Mouse (Mus musculus) hindbrain, postnatal 0 days (tissue): ENCODE results near the gene Cryba2. TPM values are rescaled to one million over a fixed set of nuclear protein-coding genes. Genes with fewer than 3 reads are reported as not detected.
A peak's percentile ranks its signal among the peaks of the same experiment; 100 is the strongest.

Source experiments
- ATAC-seq: fragments of 200-750 bp; cut with Nextera tagmentation; 2 replicates; pipeline ENCODE4 v1.8.0; 2017; ENCODE audit warnings: mild to moderate bottlenecking, moderate TSS enrichment, moderate library complexity
- DNase-seq: peaks from one replicate; pipeline ENCODE4 v3.0.0-alpha.2; 2015; ENCODE audit warnings: low spot score
- H3K27ac ChIP-seq: fragments of 300-500 bp; sonication (generic); 2 replicates; pipeline ENCODE4 v1.5.1; 2014; ENCODE audit warnings: mild to moderate bottlenecking
- H3K27me3 ChIP-seq: fragments of 300-500 bp; sonication (generic); 2 replicates; pipeline ENCODE4 v1.6.1; 2014; ENCODE audit warnings: low read length, mixed read lengths; ENCODE audit not compliant: insufficient read depth
- H3K36me3 ChIP-seq: fragments of 300-500 bp; sonication (generic); 2 replicates; pipeline ENCODE4 v1.6.1; 2014; ENCODE audit warnings: low read length, mixed read lengths; ENCODE audit not compliant: insufficient read depth
- H3K4me1 ChIP-seq: fragments of 300-500 bp; sonication (generic); 2 replicates; pipeline ENCODE4 v1.6.1; 2014; ENCODE audit warnings: antibody characterized with exemption, low read length, mixed read lengths; ENCODE audit not compliant: insufficient read depth
- H3K4me2 ChIP-seq: fragments of 300-500 bp; sonication (generic); 2 replicates; pipeline ENCODE4 v1.6.1; 2014; ENCODE audit warnings: low read depth, mild to moderate bottlenecking, low read length, moderate library complexity, mixed read lengths
- H3K4me3 ChIP-seq: fragments of 300-500 bp; sonication (generic); 2 replicates; pipeline ENCODE4 v1.5.1; 2014; ENCODE audit warnings: low read length
- H3K9ac ChIP-seq: fragments of 300-500 bp; sonication (generic); replicated peaks from 2 replicates; pipeline ENCODE4 v1.6.1; 2014; ENCODE audit warnings: mild to moderate bottlenecking, low read length, moderate library complexity, mixed read lengths
- H3K9me3 ChIP-seq: fragments of 300-500 bp; sonication (generic); 2 replicates; pipeline ENCODE4 v1.6.1; 2016; ENCODE audit warnings: low read length, mixed read lengths
- CTCF ChIP-seq: IDR thresholded peaks from 2 replicates; pipeline ENCODE4 v1.5.1; 2016; ENCODE audit warnings: antibody characterized with exemption, control low read depth, low read depth
- WGBS: fragments of 180-500 bp; shearing (Covaris S2); extraction: QIAGEN DNeasy Blood & Tissue Kit; methylation state at CpG from one replicate; pipeline ENCODE4 v1.1.7; 2014; 5-methylcytosine and 5-hydroxymethylcytosine counted together
- polyA plus RNA-seq: library from polyadenylated mRNA; unstranded; fragments of >200 nt; fragmentation: Nextera tagmentation; extraction: Ambion mirVana; gene quantifications from 2 replicates; pipeline ENCODE4 v1.2.1, GENCODE M21; 2015
- total RNA-seq: library from RNA; depleted of rRNA; stranded (reverse); fragments of >200 nt; gene quantifications from 2 replicates; pipeline ENCODE4 v1.2.3, GENCODE M21; 2014; rRNA removed

The Cryba2 gene
- 2.0 TPM in 1 of 2 replicates, not detected in the other for total RNA-seq
- 1.6 and 1.7 TPM in 2 replicates for polyA plus RNA-seq

GRCm38 (mm10) chr1:74893134-74893855, at the start of gene Cryba2:
Gene Cryba2, minus strand, starts transcription at chr1:74893143.
- ATAC-seq: peak; percentile 44
- WGBS: 2% methylated on average over 25 of the region's 25 CpGs
- no peak within 1 kb of the TSS for H3K27ac ChIP-seq
- peak; percentile 80 for TF ChIP-seq CTCF
- DNase-seq: peak; percentile 81
- peak within 1 kb of the TSS; percentile 16 for H3K4me3 ChIP-seq
- H3K36me3 ChIP-seq: no peaks in the 10 kb centered on the region
- peaks cover 56% of the 10 kb centered on the region for H3K27me3 ChIP-seq
- H3K9ac ChIP-seq: no peak within 1 kb of the TSS
- H3K9me3 ChIP-seq: no peaks in the 10 kb centered on the region
- no peaks in the 10 kb centered on the region for H3K4me1 ChIP-seq
- peak within 1 kb of the TSS; percentile 56 for H3K4me2 ChIP-seq

GRCm38 (mm10) chr1:74941651-74942360, 48.9 kb upstream of the Cryba2 start:
- TF ChIP-seq CTCF: no peak
- no peak for DNase-seq
- Histone ChIP-seq H3K9ac (no peak overlapping the region), H3K36me3 (no peaks in the 10 kb centered on the region), H3K4me2 (no peak overlapping the region), H3K27ac (no peak overlapping the region), H3K27me3 (peaks cover 9% of the 10 kb centered on the region; the same call in 1 of the 2 replicates), H3K9me3 (no peaks in the 10 kb centered on the region), H3K4me1 (no peaks in the 10 kb centered on the region), H3K4me3 (no peak overlapping the region)
- no peak for ATAC-seq
- 64% methylated on average over 12 of the region's 12 CpGs for WGBS

GRCm38 (mm10) chr1:74939762-74940161, 46.8 kb upstream of the Cryba2 start:
- peaks cover 5% of the 10 kb centered on the region; the same call in 1 of the 2 replicates for H3K27me3 ChIP-seq
- TF ChIP-seq CTCF: no peak
- 6% methylated on average over 3 of the region's 3 CpGs for WGBS
- ATAC-seq (no peak), DNase-seq (no peak)
- H3K27ac ChIP-seq: no peak overlapping the region
- H3K4me3 ChIP-seq: no peak overlapping the region
- H3K9me3 ChIP-seq: no peaks in the 10 kb centered on the region
- no peak overlapping the region for H3K9ac ChIP-seq
- H3K4me1 ChIP-seq: no peaks in the 10 kb centered on the region
- H3K4me2 ChIP-seq: no peak overlapping the region
- no peaks in the 10 kb centered on the region for H3K36me3 ChIP-seq

- ATAC-seq (no peak), DNase-seq (no peak)
- Histone ChIP-seq H3K4me2 (no peak overlapping the region), H3K9me3 (no peaks in the 10 kb centered on the region), H3K27me3 (peaks cover 10% of the 10 kb centered on the region), H3K4me1 (no peaks in the 10 kb centered on the region), H3K9ac (no peak overlapping the region), H3K27ac (no peak overlapping the region), H3K36me3 (no peaks in the 10 kb centered on the region), H3K4me3 (no peak overlapping the region)
- TF ChIP-seq CTCF: no peak
- 47% methylated on average over 12 of the region's 12 CpGs for WGBS
Observed at GRCm38 (mm10) chr1:74936221-74936830, 43.4 kb upstream of the Cryba2 start.

GRCm38 (mm10) chr1:74935402-74935801, 42.5 kb upstream of the Cryba2 start, which contains the start of gene Cfap65:
Gene Cfap65, minus strand, starts transcription at chr1:74935599.
- H3K27ac ChIP-seq: no peak within 1 kb of the TSS
- peak; percentile 72; the same call in 1 of the 2 replicates for ATAC-seq
- peak within 1 kb of the TSS; percentile 36 for H3K4me3 ChIP-seq
- TF ChIP-seq CTCF: no peak
- peaks cover 10% of the 10 kb centered on the region for H3K27me3 ChIP-seq
- H3K4me2 ChIP-seq: peak within 1 kb of the TSS; percentile 64
- no peaks in the 10 kb centered on the region for H3K36me3 ChIP-seq
- DNase-seq: peak; percentile 85
- H3K9me3 ChIP-seq: no peaks in the 10 kb centered on the region
- H3K9ac ChIP-seq: no peak within 1 kb of the TSS
- no peaks in the 10 kb centered on the region for H3K4me1 ChIP-seq
- under 1% methylated on average over 18 of the region's 18 CpGs for WGBS

GRCm38 (mm10) chr1:74927621-74928296, 34.8 kb upstream of the Cryba2 start:
- no peak for TF ChIP-seq CTCF
- no peak for ATAC-seq
- H3K36me3 ChIP-seq: no peaks in the 10 kb centered on the region
- no peak overlapping the region for H3K9ac ChIP-seq
- DNase-seq: no peak
- no peaks in the 10 kb centered on the region for H3K4me1 ChIP-seq
- no peaks in the 10 kb centered on the region for H3K9me3 ChIP-seq
- no peak overlapping the region for H3K4me2 ChIP-seq
- H3K4me3 ChIP-seq: no peak overlapping the region
- no peaks in the 10 kb centered on the region for H3K27me3 ChIP-seq
- 86% methylated on average over 9 of the region's 9 CpGs for WGBS
- H3K27ac ChIP-seq: no peak overlapping the region
